Mouse (Mus musculus): ENCODE measurements around the gene Ankrd26.

- TF ChIP-seq CTCF (IDR thresholded peaks at IDR 0.05; ENCODE audit: control insufficient read depth, insufficient read depth, insufficient replicate concordance, low read depth, low read length) (no peak), POLR2A (IDR thresholded peaks at IDR 0.05; ENCODE audit: control insufficient read depth, low read depth, low read length) (no peak)
Observed at GRCm38 (mm10) chr6:118608906-118609305, 46.9 kb upstream of the Ankrd26 start.
